ENCODE assay signal across 12 mouse cellular contexts in genomic region chr9:15919373-15920005, GRCm38 (mm10). TPM values are rescaled to one million over a fixed set of nuclear protein-coding genes. Genes with fewer than 3 reads are reported as not detected.
DNase-seq lines count a peak whose midpoint lies in the region; ATAC-seq lines count a peak whose summit lies in the region.
"Had no signal": no experiment of that assay in that cellular context is flagged by ENCODE, and none has a peak within 500 bp of the region (broad histone marks: within the 10 kb centered on the region; RNA-seq: fewer than 3 reads in every experiment).

No protein-coding gene starts in this region.

- no peak overlapping the region for H3K9ac ChIP-seq in kidney, embryonic 15.5 days
- no peak overlapping the region for H3K9ac ChIP-seq in midbrain, embryonic 14.5 days (replicated peaks; ENCODE audit: low read length)

- no peaks in the 10 kb centered on the region for H3K27me3 ChIP-seq in kidney, embryonic 15.5 days
- H3K27me3 ChIP-seq in midbrain, embryonic 14.5 days (ENCODE audit: control insufficient read depth, insufficient read depth, low read length), result no peaks in the 10 kb centered on the region

- H3K9me3 ChIP-seq in kidney, embryonic 15.5 days (replicated peaks), result no peaks in the 10 kb centered on the region
- no peaks in the 10 kb centered on the region for H3K9me3 ChIP-seq in midbrain, embryonic 14.5 days (ENCODE audit: control insufficient read depth, low read length)

- H3K4me3 ChIP-seq in kidney, embryonic 15.5 days (replicated peaks), result no peak overlapping the region
- H3K4me3 ChIP-seq in midbrain, embryonic 14.5 days (replicated peaks; ENCODE audit: low read depth, low read length), result no peak overlapping the region
- H3K4me3 ChIP-seq: megakaryocyte, embryonic 14.5 days had no signal

- H3K36me3 ChIP-seq in kidney, embryonic 15.5 days, result no peaks in the 10 kb centered on the region
- H3K36me3 ChIP-seq in midbrain, embryonic 14.5 days (ENCODE audit: control insufficient read depth, insufficient read depth, low read length), result peaks cover 19% of the 10 kb centered on the region

- no peaks in the 10 kb centered on the region for H3K4me1 ChIP-seq in kidney, embryonic 15.5 days
- no peaks in the 10 kb centered on the region for H3K4me1 ChIP-seq in midbrain, embryonic 14.5 days (ENCODE audit: control insufficient read depth, insufficient read depth, low read length)

- no peak for ATAC-seq in kidney, embryonic 15.5 days (replicated peaks; ENCODE audit: low FRiP score)
- peak; percentile 51; the same call in 1 of the 2 replicates for ATAC-seq in midbrain, embryonic 14.5 days (ENCODE audit: low FRiP score, low TSS enrichment)

- H3K4me2 ChIP-seq in kidney, embryonic 15.5 days, result no peak overlapping the region
- no peak overlapping the region for H3K4me2 ChIP-seq in midbrain, embryonic 14.5 days (ENCODE audit: low read length)

- peak; percentile 15 to 19 for DNase-seq in cerebellum, postnatal 14 days
- DNase-seq in cerebellum, postnatal 4 days (ENCODE audit: low spot score in 2 of 2), result no peak
- peak; percentile 25 for DNase-seq in kidney, postnatal 10 days
- DNase-seq in brain, embryonic 18.5 days (ENCODE audit: low read depth, low spot score), result peak; percentile 26
- peak; percentile 83 for DNase-seq in midbrain, embryonic 14.5 days
- no peak for DNase-seq in urinary bladder, adult 18-20 months (ENCODE audit: low spot score in 2 of 2)
- DNase-seq in cerebellum, adult 11 months, result no peak
- DNase-seq: liver had no signal

- 57% methylated on average over 5 of the region's 5 CpGs for WGBS in kidney, embryonic 15.5 days
- WGBS in midbrain, embryonic 14.5 days, result 41% methylated on average over 5 of the region's 5 CpGs

- H3K27ac ChIP-seq in kidney, embryonic 15.5 days, result no peak overlapping the region
- H3K27ac ChIP-seq in midbrain, embryonic 14.5 days (replicated peaks; ENCODE audit: low read depth, low read length), result no peak overlapping the region

RNA-seq across cellular contexts. Expression of gene Mtnr1b, which starts 45.1 kb away (rescaled TPM):
- not detected in 2 replicates for polyA plus RNA-seq in kidney, embryonic 15.5 days (2015; fragmentation: Nextera tagmentation; extraction: Ambion mirVana)
- polyA plus RNA-seq in midbrain, embryonic 14.5 days (2014; fragmentation: Nextera tagmentation; extraction: Ambion mirVana), result not detected in 2 replicates
- polyA plus RNA-seq: heart, embryonic 14.5 days; large intestine, adult 2 months had no signal

Comparison
In these comparisons a context has a peak if more than half of its experiments do, and no peak if none do; other contexts are left out.
1. DNase-seq: peak in cerebellum, postnatal 14 days (2 of 2), kidney, postnatal 10 days (single experiment), brain, embryonic 18.5 days (single experiment) and midbrain, embryonic 14.5 days (single experiment); none in cerebellum, postnatal 4 days (0 of 2), urinary bladder, adult 18-20 months (0 of 2) and cerebellum, adult 11 months (single experiment).